Mouse (Mus musculus): ENCODE results near the gene Xylt1.

- no peak for TF ChIP-seq CTCF (IDR thresholded peaks at IDR 0.05; ENCODE audit: insufficient read depth, low read length)
- TF ChIP-seq POLR2A (IDR thresholded peaks at IDR 0.05; ENCODE audit: borderline replicate concordance, extremely low read depth, low read depth, low read length) = no peak
Measured at GRCm38 (mm10) chr7:117521369-117521768, 140.6 kb downstream of the Xylt1 start.
